Mouse (Mus musculus) E14TG2a.4 (cell line): Measurements from ENCODE around the gene Mroh2a.

ENCODE experiments used
- CTCF ChIP-seq: conservative IDR thresholded peaks from 2 replicates; pipeline ENCODE4 v1.5.1; 2014; ENCODE audit warnings: low read length
- POU5F1 ChIP-seq: IDR thresholded peaks from 2 replicates; pipeline ENCODE4 v1.6.1; 2014; ENCODE audit warnings: low read length, borderline replicate concordance

- no peak for TF ChIP-seq CTCF
- no peak for TF ChIP-seq POU5F1
Measured at GRCm38 (mm10) chr1:88309905-88310304, 83.1 kb downstream of the Mroh2a start.
